Mouse (Mus musculus) embryonic fibroblast, embryonic 13.5 days (primary cell): ENCODE measurements around the gene Prr36. TPM values are rescaled to one million over a fixed set of nuclear protein-coding genes. Genes with fewer than 3 reads are reported as not detected.

Source experiments
- H3K27ac ChIP-seq: 2 replicates; pipeline ENCODE4 v1.5.1; 2012; ENCODE audit warnings: low read length, control low read depth, inconsistent platforms; ENCODE audit not compliant: insufficient read depth
- H3K4me1 ChIP-seq: 2 replicates; pipeline ENCODE4 v1.6.1; 2011; ENCODE audit warnings: low read length; ENCODE audit not compliant: control insufficient read depth, insufficient read depth
- H3K4me3 ChIP-seq: 2 replicates; pipeline ENCODE4 v1.5.1; 2011; ENCODE audit warnings: mild to moderate bottlenecking, control low read depth, low read length; ENCODE audit not compliant: insufficient read depth
- CTCF ChIP-seq: IDR thresholded peaks from 2 replicates; pipeline ENCODE4 v1.5.1; 2011; ENCODE audit warnings: mild to moderate bottlenecking, control low read depth, low read length, moderate library complexity, borderline replicate concordance; ENCODE audit not compliant: insufficient read depth
- POLR2A ChIP-seq: IDR thresholded peaks from 2 replicates; pipeline ENCODE4 v1.6.1; 2011; ENCODE audit warnings: low read depth, mild to moderate bottlenecking, control low read depth, low read length, moderate library complexity
- polyA plus RNA-seq: library from polyadenylated mRNA; stranded (reverse); fragments of >200 nt; gene quantifications from 2 replicates; pipeline ENCODE4 v1.2.4, GENCODE M21; 2011; ENCODE audit warnings: low read depth; ENCODE audit not compliant: missing spikeins, insufficient read length

Gene Prr36
- polyA plus RNA-seq, 1 experiment = 0.23 TPM

GRCm38 (mm10) chr8:4167918-4168317 lies 49.3 kb downstream of the Prr36 start:
- no peaks in the 10 kb centered on the region for H3K4me1 ChIP-seq
- TF ChIP-seq CTCF (no peak), POLR2A (no peak)
- no peak overlapping the region for H3K27ac ChIP-seq
- no peak overlapping the region for H3K4me3 ChIP-seq

DNA sequence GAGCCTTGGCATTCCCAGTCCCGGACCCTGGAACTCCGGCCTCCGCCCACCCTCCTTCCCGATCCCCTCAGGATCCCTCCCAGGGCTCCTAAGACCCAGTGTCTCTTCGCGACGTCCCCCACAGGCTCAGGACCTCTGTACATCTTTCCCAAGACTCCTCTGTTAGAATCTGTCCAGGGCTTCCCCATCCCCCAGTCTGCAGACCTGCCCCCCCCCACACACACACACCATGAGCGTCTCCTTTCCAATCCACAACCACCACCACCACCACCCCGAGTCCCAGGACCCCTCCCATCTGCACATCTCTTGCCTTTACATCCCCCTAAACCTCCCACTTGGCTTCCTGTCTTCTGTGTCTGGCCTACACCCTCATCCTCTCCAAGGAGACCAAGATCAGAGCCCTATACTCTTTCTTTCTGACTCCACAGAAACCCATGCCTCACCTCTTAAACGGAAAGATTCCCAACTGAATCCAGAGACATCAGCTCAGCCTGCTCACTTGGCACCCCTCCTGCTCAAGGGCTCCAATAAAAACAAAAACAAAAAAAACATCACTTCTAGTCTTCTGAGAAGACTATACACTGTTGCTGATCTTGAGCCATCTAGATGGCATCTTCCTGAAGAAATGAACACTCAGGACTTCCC lies 50.3 kb downstream of the Prr36 start:
- Histone ChIP-seq H3K4me1 (no peaks in the 10 kb centered on the region), H3K4me3 (peak overlapping the region; percentile 56), H3K27ac (no peak overlapping the region)
- TF ChIP-seq CTCF (no peak), POLR2A (no peak)

GRCm38 (mm10) chr8:4165852-4166751 lies 51.2 kb downstream of the Prr36 start, which contains the start of gene Evi5l:
Gene Evi5l (plus strand): TSS chr8:4166567.
- Histone ChIP-seq H3K4me3 (peak within 1 kb of the TSS; percentile 56), H3K4me1 (no peaks in the 10 kb centered on the region), H3K27ac (no peak within 1 kb of the TSS; the same call in 1 of the 2 replicates)
- TF ChIP-seq CTCF (no peak), POLR2A (peak; percentile 84)

DNA sequence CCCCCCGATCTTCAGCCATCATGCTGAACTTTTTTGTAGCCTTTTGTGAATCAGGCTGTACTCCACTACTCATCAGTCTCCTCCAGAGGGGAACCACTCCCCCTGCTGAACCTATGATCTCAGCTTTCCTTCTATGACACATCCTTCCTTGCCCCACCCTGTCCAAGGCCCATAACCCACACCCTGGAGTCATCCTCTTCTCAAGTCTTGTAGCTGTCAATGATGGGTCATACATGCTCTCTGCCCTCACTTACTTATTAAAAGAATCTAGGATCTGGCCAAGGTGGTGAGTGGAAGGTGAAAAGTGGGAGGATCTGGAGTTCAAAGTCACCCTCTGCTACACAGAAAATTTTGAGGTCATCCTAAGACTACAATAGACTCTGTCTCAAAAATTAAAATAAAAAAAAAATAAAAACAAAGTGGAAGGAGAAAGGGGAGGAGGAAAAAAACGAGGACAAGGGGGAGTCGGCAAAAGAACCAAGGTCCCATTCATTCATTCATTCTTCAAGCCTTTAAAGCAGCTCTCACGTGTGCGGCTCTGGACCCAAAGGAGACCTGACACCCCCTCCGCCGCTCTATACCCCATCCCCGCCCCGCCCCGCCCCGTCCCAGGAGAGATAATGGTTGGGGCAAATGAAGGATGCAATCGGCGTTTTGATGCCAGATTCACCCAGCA lies 51.9 kb downstream of the Prr36 start:
- TF ChIP-seq CTCF (no peak), POLR2A (no peak; the same call in 1 of the 2 replicates)
- H3K4me3 ChIP-seq = peak overlapping the region; percentile 38
- H3K4me1 ChIP-seq = no peaks in the 10 kb centered on the region
- no peak overlapping the region; the same call in 1 of the 2 replicates for H3K27ac ChIP-seq

DNA sequence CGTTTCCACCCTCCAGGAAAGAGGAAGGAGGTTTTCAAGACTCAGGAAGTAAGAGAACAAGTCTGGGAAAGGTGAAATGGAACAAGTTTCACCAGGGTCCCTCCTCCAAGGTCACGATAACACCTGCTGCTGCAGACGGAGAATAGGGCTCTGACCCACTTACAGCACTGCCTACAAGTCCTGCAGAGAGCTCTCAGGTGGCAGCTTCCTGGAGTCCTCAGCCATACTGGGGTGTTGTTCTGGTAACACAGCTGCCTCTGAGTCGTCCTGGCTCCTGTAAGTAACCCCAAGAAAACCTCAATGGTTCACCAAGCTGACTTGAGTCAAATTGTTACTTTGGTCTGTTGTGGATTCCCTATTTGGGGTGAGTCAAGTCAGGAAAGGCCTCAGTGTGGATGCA lies 54.5 kb downstream of the Prr36 start:
- Histone ChIP-seq H3K4me1 (no peaks in the 10 kb centered on the region), H3K27ac (no peak overlapping the region), H3K4me3 (no peak overlapping the region)
- TF ChIP-seq POLR2A = no peak
- TF ChIP-seq CTCF = no peak

Other genes with a start within 250 kb of the Prr36 start
- gene Cd209f, start 111.6 kb downstream of the Prr36 start, polyA plus RNA-seq = not detected in 2 replicates
- not detected in 2 replicates for gene Cd209g, start 83.4 kb downstream of the Prr36 start, polyA plus RNA-seq
- 15.4 and 30.3 TPM in 2 replicates for gene Evi5l, start 50.9 kb downstream of the Prr36 start, polyA plus RNA-seq
- gene Lrrc8e, start 9.4 kb upstream of the Prr36 start, polyA plus RNA-seq = 1.7 and 2.2 TPM in 2 replicates
- gene Map2k7, start 21.3 kb upstream of the Prr36 start, polyA plus RNA-seq = 37.0 and 42.0 TPM in 2 replicates
- 0.40 and 0.60 TPM in 2 replicates for gene Gm49320, start 21.4 kb upstream of the Prr36 start, polyA plus RNA-seq
- gene Tgfbr3l, start 30.8 kb upstream of the Prr36 start, polyA plus RNA-seq = 6.0 and 10.8 TPM in 2 replicates
- gene Snapc2, start 35.6 kb upstream of the Prr36 start, polyA plus RNA-seq = 29.0 and 29.3 TPM in 2 replicates
- 56.7 and 63.9 TPM in 2 replicates for gene Ctxn1, start 41.8 kb upstream of the Prr36 start, polyA plus RNA-seq
- 62.9 and 73.5 TPM in 2 replicates for gene Timm44, start 58.5 kb upstream of the Prr36 start, polyA plus RNA-seq
- 11.1 and 13.9 TPM in 2 replicates for gene Ccl25, start 107.8 kb upstream of the Prr36 start, polyA plus RNA-seq
- gene Elavl1, start 108.0 kb upstream of the Prr36 start, polyA plus RNA-seq = 81.5 and 86.0 TPM in 2 replicates